Mouse (Mus musculus) CD4-positive helper T cell, adult 2 months (primary cell): Measurements from ENCODE around the gene Olfr71.
A peak's percentile ranks its signal among the peaks of the same experiment; 100 is the strongest.

Source experiments
- DNase-seq: peaks from one replicate; pipeline ENCODE4 v3.0.0-alpha.2; 2012; ENCODE audit warnings: low read depth, missing footprints, low spot score

Olfr71 gene

GRCm38 (mm10) chr4:43709869-43710268, at the start of gene Olfr71:
Gene Olfr71, minus strand, starts transcription at chr4:43710255.
- no peak for DNase-seq

GRCm38 (mm10) chr4:43757213-43757612, 47.2 kb upstream of the Olfr71 start:
- DNase-seq: no peak

GRCm38 (mm10) chr4:43745187-43745586, 35.1 kb upstream of the Olfr71 start:
- peak; percentile 22 for DNase-seq

DNA sequence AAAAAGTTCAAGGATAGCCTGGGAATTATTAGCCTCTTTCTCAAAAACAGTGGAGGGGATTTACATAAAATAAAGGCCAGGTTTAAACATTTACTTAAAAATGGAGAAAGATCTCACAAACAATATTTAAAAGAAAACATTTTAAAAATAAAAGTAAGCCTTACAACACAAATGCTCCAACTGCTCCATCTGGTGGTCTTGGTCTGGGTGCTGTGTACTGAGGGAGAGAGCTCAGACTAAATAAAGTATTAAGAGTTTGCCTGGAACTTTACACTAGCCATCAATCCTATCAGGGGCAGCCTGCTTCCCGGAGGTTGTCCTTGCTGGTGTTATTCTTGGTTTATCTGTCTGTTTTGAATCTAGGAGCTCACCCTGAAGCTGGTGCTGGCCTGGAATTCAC, 33.0 kb upstream of the Olfr71 start:
- DNase-seq: no peak

DNA sequence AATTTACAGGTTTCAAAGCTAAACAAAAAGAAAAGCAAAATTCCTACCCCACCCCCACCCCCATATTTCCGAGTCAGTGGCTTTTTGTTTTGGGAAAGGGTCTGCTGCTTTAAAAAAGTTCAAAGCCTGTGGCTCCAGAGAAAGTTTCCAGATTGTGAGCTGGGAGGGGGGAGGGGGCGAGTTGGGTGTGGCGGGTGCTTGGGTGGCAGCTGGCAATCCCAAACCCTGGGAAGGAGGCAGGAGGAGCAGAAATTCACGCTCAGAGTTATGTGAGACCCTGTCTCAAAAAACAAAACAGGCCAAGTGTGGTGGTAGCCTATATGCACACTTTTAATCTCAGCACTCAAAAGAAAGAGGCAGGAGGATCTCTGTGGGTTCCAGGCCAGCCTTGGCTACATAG, 32.6 kb upstream of the Olfr71 start:
- DNase-seq: no peak

GRCm38 (mm10) chr4:43741526-43741925, 31.5 kb upstream of the Olfr71 start:
- DNase-seq: no peak

DNA sequence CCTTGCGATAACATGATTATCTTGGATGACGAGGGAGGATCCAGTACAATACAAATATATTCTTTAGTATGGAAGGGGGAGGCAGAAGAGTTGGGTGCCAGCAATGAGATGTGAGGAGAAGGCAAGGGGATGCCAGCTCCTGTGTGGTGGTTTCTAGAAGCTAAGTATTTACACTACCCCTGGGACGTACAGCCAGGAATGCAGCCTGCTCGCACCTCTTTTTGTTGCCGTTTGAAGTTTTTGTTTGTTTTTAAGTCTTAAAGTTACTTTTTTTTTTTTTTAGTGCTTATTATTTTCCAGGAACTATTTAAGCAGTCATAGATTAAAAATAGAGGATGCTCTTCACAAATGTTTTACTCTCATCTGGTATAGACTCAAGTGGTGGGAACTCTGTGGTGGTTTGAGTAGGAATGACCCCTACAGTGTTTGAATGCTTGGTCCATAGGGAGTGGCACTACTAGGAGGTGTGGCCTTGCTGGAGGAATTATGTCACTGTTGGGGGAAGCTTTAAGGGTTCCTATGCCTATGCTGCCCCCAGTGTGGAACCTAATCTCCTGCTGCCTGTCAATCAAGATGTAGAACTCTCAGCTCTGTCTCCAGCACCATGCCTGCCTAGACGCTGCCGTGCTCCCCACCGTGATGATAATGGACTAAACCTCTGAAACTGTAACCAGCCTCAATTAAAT, 29.1 kb upstream of the Olfr71 start:
- no peak for DNase-seq

- DNase-seq: no peak
These were observed 27.1 kb upstream of the Olfr71 start for GRCm38 (mm10) chr4:43737144-43737543.

- no peak for DNase-seq
These were observed 23.1 kb upstream of the Olfr71 start for GRCm38 (mm10) chr4:43733186-43733585.

GRCm38 (mm10) chr4:43732171-43732570, 22.1 kb upstream of the Olfr71 start:
- DNase-seq: no peak

DNA sequence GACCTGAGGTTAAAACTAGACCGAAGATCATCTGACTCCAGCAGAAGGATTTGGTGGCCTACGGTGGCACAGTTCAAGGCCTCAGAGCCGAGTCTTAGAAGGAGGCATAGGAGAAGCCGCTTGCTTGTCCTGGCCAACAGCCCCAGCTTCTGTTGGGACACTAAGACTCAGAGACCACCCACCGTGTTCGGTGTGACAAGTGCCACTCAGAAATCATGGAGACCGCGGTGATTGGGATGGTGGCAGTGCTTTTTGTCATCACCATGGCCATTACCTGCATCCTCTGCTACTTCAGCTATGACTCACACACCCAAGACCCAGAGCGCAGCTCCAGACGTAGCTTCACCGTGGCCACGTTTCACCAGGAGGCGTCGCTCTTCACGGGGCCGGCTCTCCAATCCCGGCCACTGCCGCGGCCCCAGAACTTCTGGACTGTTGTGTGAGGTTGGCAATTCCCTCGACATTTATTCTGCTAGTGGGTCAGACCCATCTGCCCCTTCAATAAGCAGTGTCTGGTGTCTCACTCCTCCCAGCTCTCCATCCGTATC, 20.8 kb upstream of the Olfr71 start:
- no peak for DNase-seq

DNA sequence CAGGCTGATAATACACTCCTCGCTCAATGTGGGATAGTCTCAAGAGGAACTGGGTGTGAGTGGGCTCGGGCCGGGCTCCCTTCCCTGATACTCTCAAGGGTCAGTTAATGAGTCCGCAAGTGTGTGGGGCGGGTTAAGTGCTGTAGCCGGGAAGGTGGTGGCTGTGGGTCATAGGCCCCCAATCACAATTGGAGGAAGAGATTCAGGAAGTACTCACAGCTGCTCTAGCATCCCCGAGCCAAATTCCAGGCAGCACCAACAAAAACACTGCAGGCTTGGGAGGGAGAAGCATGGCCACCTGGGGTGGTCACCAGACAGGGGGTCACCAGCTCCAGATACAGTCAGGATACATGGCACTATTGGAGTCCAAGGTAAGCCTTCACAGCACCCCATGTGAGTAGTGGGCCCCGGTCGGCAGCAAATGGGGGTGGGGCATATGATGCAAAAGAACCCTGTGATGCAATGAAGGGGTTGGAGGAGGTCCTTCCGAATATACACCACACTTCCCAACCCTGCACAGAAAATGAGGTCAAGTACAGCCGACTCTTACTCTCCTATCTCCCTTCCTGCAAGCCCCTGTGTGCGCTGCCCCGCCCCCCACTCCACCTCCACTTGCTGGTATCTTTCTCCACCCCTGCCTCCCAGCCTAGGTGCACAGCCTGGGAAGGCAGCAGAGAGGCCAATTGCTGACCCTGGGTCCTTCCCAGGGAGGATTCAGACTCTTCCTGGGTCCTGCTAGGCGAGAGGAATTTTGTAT, 19.9 kb upstream of the Olfr71 start, which contains the start of gene Spaar:
Gene Spaar (plus strand): TSS at position 241 of the 757 bp plus-strand sequence.
- no peak for DNase-seq

GRCm38 (mm10) chr4:43729126-43729525, 19.1 kb upstream of the Olfr71 start:
- DNase-seq: no peak

- DNase-seq: no peak
These were observed 18.5 kb upstream of the Olfr71 start for GRCm38 (mm10) chr4:43728576-43728954.

DNA sequence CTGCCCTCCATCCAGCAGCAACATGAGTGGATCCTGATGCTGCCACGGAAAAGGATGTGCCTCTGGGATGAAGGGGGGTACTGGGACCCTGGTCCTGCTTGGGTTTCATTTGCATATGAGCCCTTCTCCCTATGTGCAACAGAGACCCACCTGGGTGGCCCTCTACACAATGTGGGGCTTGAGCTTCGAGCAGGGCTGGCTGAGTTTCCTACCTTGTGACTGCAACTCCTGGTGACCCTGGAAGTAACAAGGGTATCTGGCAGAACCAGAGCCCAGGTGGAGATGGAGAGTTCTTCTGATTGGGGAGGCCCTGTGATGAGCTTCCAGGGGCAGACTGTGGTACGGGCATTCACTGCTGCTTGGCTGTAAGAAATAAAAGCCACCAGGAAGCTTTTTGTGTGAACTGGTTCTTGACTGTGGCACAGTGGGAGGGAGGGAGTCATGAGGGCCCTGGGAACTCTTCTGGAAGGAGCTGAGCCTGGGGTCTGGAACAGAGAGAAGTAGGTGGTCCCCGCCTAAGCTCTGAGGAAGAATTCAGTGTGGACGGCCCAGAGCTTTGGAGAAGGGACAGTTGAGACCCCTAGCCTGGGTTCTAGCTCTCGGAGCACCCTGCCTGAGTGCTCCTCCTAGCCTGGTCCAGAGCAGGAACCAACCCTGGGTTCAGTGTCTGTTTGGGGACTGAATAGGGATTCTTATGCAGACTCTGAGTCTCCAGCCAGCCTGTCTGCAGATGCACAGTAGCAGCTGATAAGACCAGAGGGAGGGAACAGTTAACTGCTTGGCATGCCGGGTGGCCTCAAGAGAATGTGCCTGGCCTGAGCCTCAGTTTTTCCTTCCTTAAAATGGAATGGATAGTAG, 17.9 kb upstream of the Olfr71 start:
- DNase-seq: no peak

GRCm38 (mm10) chr4:43726995-43727394, 16.9 kb upstream of the Olfr71 start, which contains the start of gene Hrct1:
Gene Hrct1, plus strand, starts transcription at chr4:43727188.
- no peak for DNase-seq

DNA sequence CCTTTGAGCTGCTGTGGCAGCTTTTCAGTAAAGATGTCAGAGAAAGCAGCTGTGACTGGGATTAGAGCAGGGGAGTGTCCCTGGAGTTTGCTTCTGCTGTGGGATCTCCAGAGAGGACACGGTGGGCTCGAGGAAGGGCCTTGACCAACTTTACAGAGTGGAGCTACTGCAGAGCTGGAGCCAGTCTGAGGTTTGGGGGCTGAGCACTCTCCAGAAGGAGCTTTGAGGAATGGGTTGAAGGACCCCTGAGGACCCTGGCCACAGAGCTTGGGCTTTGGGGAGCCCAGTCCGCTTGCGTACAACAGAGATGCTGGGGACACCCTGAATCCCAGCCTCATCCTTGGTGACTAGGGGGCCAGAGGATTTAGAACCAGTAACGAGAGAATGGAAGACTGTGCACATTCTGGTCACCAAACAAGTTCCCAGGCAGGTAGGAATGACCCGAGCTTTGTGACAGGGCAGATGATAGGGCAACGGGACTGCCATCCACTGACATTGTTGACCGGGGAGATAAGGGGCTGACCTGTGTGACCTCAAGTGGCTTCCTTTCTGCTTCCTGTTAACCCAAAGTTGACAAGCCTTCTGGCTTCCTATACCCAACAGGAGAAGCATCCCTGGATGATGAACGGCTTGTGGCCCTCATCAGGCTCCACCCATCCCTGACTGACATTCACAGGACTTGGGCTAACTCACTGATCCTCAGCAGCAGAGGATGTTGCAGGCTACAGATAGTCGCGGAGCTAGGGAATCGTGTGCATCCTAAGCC, 16.4 kb upstream of the Olfr71 start:
- DNase-seq: no peak

GRCm38 (mm10) chr4:43724764-43725163, 14.7 kb upstream of the Olfr71 start:
- DNase-seq: peak; percentile 21

- DNase-seq: no peak
These were observed 12.1 kb upstream of the Olfr71 start for GRCm38 (mm10) chr4:43722191-43722590.

- DNase-seq: no peak
These were observed 10.6 kb upstream of the Olfr71 start for GRCm38 (mm10) chr4:43720491-43721228.
